Mouse (Mus musculus) mature B cell (primary cell): Measurements from ENCODE around the gene Bag1.

Source experiments
- in situ Hi-C: fragments of 300-500 bp; cut with MboI; formaldehyde crosslinking; loops from 2 replicates; pipeline ENCODE4 v1.14.3; 2019

Gene Bag1

GRCm38 (mm10) chr4:40889252-40889651 lies 58.8 kb downstream of the Bag1 start:
- in situ Hi-C loops: no loop called here

- in situ Hi-C loops: no loop called here
Observed at GRCm38 (mm10) chr4:40888839-40889238, 59.3 kb downstream of the Bag1 start.
